Mouse (Mus musculus): ENCODE results near the gene Sec24d. TPM values are rescaled to one million over a fixed set of nuclear protein-coding genes. Genes with fewer than 3 reads are reported as not detected.

Gene Sec24d
- total and polyA plus RNA-seq, 2 experiments = 46.4 to 89.7 TPM

GRCm38 (mm10) chr3:123335480-123335879 lies 68.2 kb downstream of the Sec24d start:
- H3K4me3 ChIP-seq (ENCODE audit: insufficient read depth, low read depth, low read length) = no peak overlapping the region
- no peak overlapping the region for H3K9ac ChIP-seq (ENCODE audit: low read depth, low read length)
- no peaks in the 10 kb centered on the region for H3K27me3 ChIP-seq (ENCODE audit: control insufficient read depth, insufficient read depth, low read length)
- peaks cover 46% of the 10 kb centered on the region for H3K36me3 ChIP-seq (ENCODE audit: control insufficient read depth, insufficient read depth, low read length)
- no peak for DNase-seq (ENCODE audit: extremely low read depth, low read depth, low spot score)
- no peaks in the 10 kb centered on the region; the same call in 1 of the 2 replicates for H3K79me2 ChIP-seq (ENCODE audit: control insufficient read depth, insufficient read depth, low read length)
- peaks cover 2% of the 10 kb centered on the region for H3K4me1 ChIP-seq (ENCODE audit: control insufficient read depth, insufficient read depth, low read length)
- 61% methylated on average over 3 of the region's 3 CpGs for WGBS
- TF ChIP-seq CTCF (IDR thresholded peaks at IDR 0.05; ENCODE audit: low read depth, low read length) (no peak), POLR2A (IDR thresholded peaks at IDR 0.05; ENCODE audit: extremely low read depth, insufficient read depth, low read length) (no peak)
- no peak overlapping the region for H3K27ac ChIP-seq (replicated peaks; ENCODE audit: insufficient read depth, low read depth, low read length)

- 93% methylated on average over 7 of the region's 7 CpGs for WGBS
- Histone ChIP-seq H3K79me2 (ENCODE audit: control insufficient read depth, insufficient read depth, low read length) (no peaks in the 10 kb centered on the region; the same call in 1 of the 2 replicates), H3K27me3 (ENCODE audit: control insufficient read depth, insufficient read depth, low read length) (no peaks in the 10 kb centered on the region), H3K36me3 (ENCODE audit: control insufficient read depth, insufficient read depth, low read length) (peaks cover 43% of the 10 kb centered on the region), H3K4me1 (ENCODE audit: control insufficient read depth, insufficient read depth, low read length) (peaks cover 2% of the 10 kb centered on the region), H3K9ac (ENCODE audit: low read depth, low read length) (no peak overlapping the region), H3K4me3 (ENCODE audit: insufficient read depth, low read depth, low read length) (no peak overlapping the region), H3K27ac (replicated peaks; ENCODE audit: insufficient read depth, low read depth, low read length) (no peak overlapping the region)
- TF ChIP-seq POLR2A (IDR thresholded peaks at IDR 0.05; ENCODE audit: extremely low read depth, insufficient read depth, low read length) = no peak
- TF ChIP-seq CTCF (IDR thresholded peaks at IDR 0.05; ENCODE audit: low read depth, low read length) = no peak
- DNase-seq (ENCODE audit: extremely low read depth, low read depth, low spot score) = no peak
Observed at GRCm38 (mm10) chr3:123336455-123336854, 69.2 kb downstream of the Sec24d start.

GRCm38 (mm10) chr3:123336951-123337350 lies 69.7 kb downstream of the Sec24d start:
- WGBS = 93% methylated on average over 5 of the region's 5 CpGs
- no peak overlapping the region for H3K9ac ChIP-seq (ENCODE audit: low read depth, low read length)
- no peak overlapping the region for H3K27ac ChIP-seq (replicated peaks; ENCODE audit: insufficient read depth, low read depth, low read length)
- no peaks in the 10 kb centered on the region for H3K27me3 ChIP-seq (ENCODE audit: control insufficient read depth, insufficient read depth, low read length)
- TF ChIP-seq CTCF (IDR thresholded peaks at IDR 0.05; ENCODE audit: low read depth, low read length) = no peak
- no peak for TF ChIP-seq POLR2A (IDR thresholded peaks at IDR 0.05; ENCODE audit: extremely low read depth, insufficient read depth, low read length)
- DNase-seq (ENCODE audit: extremely low read depth, low read depth, low spot score) = no peak
- no peaks in the 10 kb centered on the region; the same call in 1 of the 2 replicates for H3K79me2 ChIP-seq (ENCODE audit: control insufficient read depth, insufficient read depth, low read length)
- peaks cover 41% of the 10 kb centered on the region for H3K36me3 ChIP-seq (ENCODE audit: control insufficient read depth, insufficient read depth, low read length)
- H3K4me1 ChIP-seq (ENCODE audit: control insufficient read depth, insufficient read depth, low read length) = peaks cover 2% of the 10 kb centered on the region
- H3K4me3 ChIP-seq (ENCODE audit: insufficient read depth, low read depth, low read length) = no peak overlapping the region

GRCm38 (mm10) chr3:123337853-123338252 lies 70.6 kb downstream of the Sec24d start:
- Histone ChIP-seq H3K27ac (replicated peaks; ENCODE audit: insufficient read depth, low read depth, low read length) (no peak overlapping the region), H3K4me1 (ENCODE audit: control insufficient read depth, insufficient read depth, low read length) (no peaks in the 10 kb centered on the region; the same call in 1 of the 2 replicates), H3K36me3 (ENCODE audit: control insufficient read depth, insufficient read depth, low read length) (peaks cover 45% of the 10 kb centered on the region), H3K79me2 (ENCODE audit: control insufficient read depth, insufficient read depth, low read length) (no peaks in the 10 kb centered on the region; the same call in 1 of the 2 replicates), H3K4me3 (ENCODE audit: insufficient read depth, low read depth, low read length) (no peak overlapping the region), H3K9ac (ENCODE audit: low read depth, low read length) (no peak overlapping the region), H3K27me3 (ENCODE audit: control insufficient read depth, insufficient read depth, low read length) (no peaks in the 10 kb centered on the region)
- DNase-seq (ENCODE audit: extremely low read depth, low read depth, low spot score) = no peak
- 94% methylated on average over 6 of the region's 6 CpGs for WGBS
- TF ChIP-seq POLR2A (IDR thresholded peaks at IDR 0.05; ENCODE audit: extremely low read depth, insufficient read depth, low read length) = no peak
- no peak for TF ChIP-seq CTCF (IDR thresholded peaks at IDR 0.05; ENCODE audit: low read depth, low read length)

- H3K4me3 ChIP-seq (ENCODE audit: insufficient read depth, low read depth, low read length) = no peak overlapping the region
- no peak for DNase-seq (ENCODE audit: extremely low read depth, low read depth, low spot score)
- 74% methylated on average over 12 of the region's 12 CpGs for WGBS
- TF ChIP-seq CTCF (IDR thresholded peaks at IDR 0.05; ENCODE audit: low read depth, low read length) (no peak), POLR2A (IDR thresholded peaks at IDR 0.05; ENCODE audit: extremely low read depth, insufficient read depth, low read length) (no peak)
- H3K27me3 ChIP-seq (ENCODE audit: control insufficient read depth, insufficient read depth, low read length) = no peaks in the 10 kb centered on the region
- no peak overlapping the region for H3K9ac ChIP-seq (ENCODE audit: low read depth, low read length)
- peaks cover 51% of the 10 kb centered on the region for H3K36me3 ChIP-seq (ENCODE audit: control insufficient read depth, insufficient read depth, low read length)
- H3K27ac ChIP-seq (replicated peaks; ENCODE audit: insufficient read depth, low read depth, low read length) = no peak overlapping the region
- no peaks in the 10 kb centered on the region; the same call in 1 of the 2 replicates for H3K79me2 ChIP-seq (ENCODE audit: control insufficient read depth, insufficient read depth, low read length)
- no peaks in the 10 kb centered on the region for H3K4me1 ChIP-seq (ENCODE audit: control insufficient read depth, insufficient read depth, low read length)
Observed at GRCm38 (mm10) chr3:123338666-123339195, 71.5 kb downstream of the Sec24d start.

- no peak for DNase-seq (ENCODE audit: extremely low read depth, low read depth, low spot score)
- 96% methylated on average over 2 of the region's 2 CpGs for WGBS
- Histone ChIP-seq H3K27me3 (ENCODE audit: control insufficient read depth, insufficient read depth, low read length) (no peaks in the 10 kb centered on the region), H3K4me3 (ENCODE audit: insufficient read depth, low read depth, low read length) (no peak overlapping the region), H3K36me3 (ENCODE audit: control insufficient read depth, insufficient read depth, low read length) (peaks cover 60% of the 10 kb centered on the region), H3K27ac (replicated peaks; ENCODE audit: insufficient read depth, low read depth, low read length) (no peak overlapping the region), H3K4me1 (ENCODE audit: control insufficient read depth, insufficient read depth, low read length) (no peaks in the 10 kb centered on the region), H3K79me2 (ENCODE audit: control insufficient read depth, insufficient read depth, low read length) (no peaks in the 10 kb centered on the region; the same call in 1 of the 2 replicates), H3K9ac (ENCODE audit: low read depth, low read length) (no peak overlapping the region)
- TF ChIP-seq CTCF (IDR thresholded peaks at IDR 0.05; ENCODE audit: low read depth, low read length) = no peak
- no peak for TF ChIP-seq POLR2A (IDR thresholded peaks at IDR 0.05; ENCODE audit: extremely low read depth, insufficient read depth, low read length)
Observed at GRCm38 (mm10) chr3:123341049-123341448, 73.8 kb downstream of the Sec24d start.

All from liver, adult 2 months (tissue).